Mouse (Mus musculus): ENCODE measurements around the gene Prr14. TPM values are rescaled to one million over a fixed set of nuclear protein-coding genes. Genes with fewer than 3 reads are reported as not detected.

Gene Prr14
- polyA plus RNA-seq, 1 experiment, result 76.5 TPM

GRCm38 (mm10) chr7:127519284-127519683 is 59.9 kb downstream of the Prr14 start, which contains the start of gene Gm42715:
Gene Gm42715 (plus strand): TSS chr7:127519584.
- WGBS, result 94% methylated on average over 3 of the region's 3 CpGs
- H3K4me1 ChIP-seq (ENCODE audit: control insufficient read depth, insufficient read depth, insufficient read length), result no peaks in the 10 kb centered on the region
- H3K4me3 ChIP-seq (ENCODE audit: extremely low read depth, insufficient read depth, insufficient read length), result no peak within 1 kb of the TSS
- H3K27ac ChIP-seq (ENCODE audit: insufficient read depth, low read length), result no peak within 1 kb of the TSS
- peaks cover 50% of the 10 kb centered on the region for H3K36me3 ChIP-seq (ENCODE audit: control insufficient read depth, insufficient read depth, low read length)
- no peaks in the 10 kb centered on the region for H3K27me3 ChIP-seq (ENCODE audit: control insufficient read depth, insufficient read depth, low read length)
- no peak for DNase-seq (ENCODE audit: low read depth in 1 of 2, low spot score in 2 of 2)
- no peak for TF ChIP-seq POLR2A (IDR thresholded peaks at IDR 0.05; ENCODE audit: low read depth, low read length)
- no peak for TF ChIP-seq CTCF (IDR thresholded peaks at IDR 0.05; ENCODE audit: extremely low read depth, insufficient read depth, insufficient read length, insufficient replicate concordance)

Other genes starting within 250 kb of the Prr14 start
- 9.2 and 12.9 TPM in 2 replicates for gene Zfp553, start 226.6 kb upstream of the Prr14 start, polyA plus RNA-seq (2012; rRNA removed)
- 280 and 335 TPM in 2 replicates for gene Sept1, start 226.5 kb upstream of the Prr14 start, polyA plus RNA-seq (2012; rRNA removed)
- 35.6 and 68.3 TPM in 2 replicates for gene Zfp771, start 215.3 kb upstream of the Prr14 start, polyA plus RNA-seq (2012; rRNA removed)
- gene Dctpp1, start 198.9 kb upstream of the Prr14 start, polyA plus RNA-seq (2012; rRNA removed), result 30.8 and 37.5 TPM in 2 replicates
- 12.9 and 16.0 TPM in 2 replicates for gene Sephs2, start 185.6 kb upstream of the Prr14 start, polyA plus RNA-seq (2012; rRNA removed)
- 92.1 and 105 TPM in 2 replicates for gene Itgal, start 163.4 kb upstream of the Prr14 start, polyA plus RNA-seq (2012; rRNA removed)
- gene Zfp768, start 114.0 kb upstream of the Prr14 start, polyA plus RNA-seq (2012; rRNA removed), result 7.8 and 12.1 TPM in 2 replicates
- 7.2 and 10.0 TPM in 2 replicates for gene Zfp747, start 83.6 kb upstream of the Prr14 start, polyA plus RNA-seq (2012; rRNA removed)
- 3.2 and 3.7 TPM in 2 replicates for gene 9130019O22Rik, start 72.4 kb upstream of the Prr14 start, polyA plus RNA-seq (2012; rRNA removed)
- 4.3 and 6.4 TPM in 2 replicates for gene E430018J23Rik, start 66.0 kb upstream of the Prr14 start, polyA plus RNA-seq (2012; rRNA removed)
- 6.1 TPM in 2 replicates for gene Zfp764, start 52.8 kb upstream of the Prr14 start, polyA plus RNA-seq (2012; rRNA removed)
- gene Zfp688, start 37.5 kb upstream of the Prr14 start, polyA plus RNA-seq (2012; rRNA removed), result 24.9 and 35.9 TPM in 2 replicates
- 4.1 and 6.2 TPM in 2 replicates for gene Zfp689, start 10.5 kb upstream of the Prr14 start, polyA plus RNA-seq (2012; rRNA removed)
- 56.1 and 61.0 TPM in 2 replicates for gene Fbrs, start 19.6 kb downstream of the Prr14 start, polyA plus RNA-seq (2012; rRNA removed)
- 37.7 and 38.5 TPM in 2 replicates for gene Srcap, start 52.4 kb downstream of the Prr14 start, polyA plus RNA-seq (2012; rRNA removed)
- 12.0 and 14.6 TPM in 2 replicates for gene Gm42715, start 60.0 kb downstream of the Prr14 start, polyA plus RNA-seq (2012; rRNA removed)
- 4.8 TPM in 2 replicates for gene Tmem265, start 101.8 kb downstream of the Prr14 start, polyA plus RNA-seq (2012; rRNA removed)
- gene Phkg2, start 113.7 kb downstream of the Prr14 start, polyA plus RNA-seq (2012; rRNA removed), result 79.5 and 91.4 TPM in 2 replicates
- gene Ccdc189, start 129.0 kb downstream of the Prr14 start, polyA plus RNA-seq (2012; rRNA removed), result 1.6 and 2.2 TPM in 2 replicates
- gene Rnf40, start 129.2 kb downstream of the Prr14 start, polyA plus RNA-seq (2012; rRNA removed), result 25.8 and 29.3 TPM in 2 replicates
- gene Zfp629, start 156.2 kb downstream of the Prr14 start, polyA plus RNA-seq (2012; rRNA removed), result 4.9 and 5.4 TPM in 2 replicates
- 17.7 and 26.1 TPM in 2 replicates for gene Bcl7c, start 249.3 kb downstream of the Prr14 start, polyA plus RNA-seq (2012; rRNA removed)